Mouse (Mus musculus): ENCODE data around the gene Dlg1.

DNA sequence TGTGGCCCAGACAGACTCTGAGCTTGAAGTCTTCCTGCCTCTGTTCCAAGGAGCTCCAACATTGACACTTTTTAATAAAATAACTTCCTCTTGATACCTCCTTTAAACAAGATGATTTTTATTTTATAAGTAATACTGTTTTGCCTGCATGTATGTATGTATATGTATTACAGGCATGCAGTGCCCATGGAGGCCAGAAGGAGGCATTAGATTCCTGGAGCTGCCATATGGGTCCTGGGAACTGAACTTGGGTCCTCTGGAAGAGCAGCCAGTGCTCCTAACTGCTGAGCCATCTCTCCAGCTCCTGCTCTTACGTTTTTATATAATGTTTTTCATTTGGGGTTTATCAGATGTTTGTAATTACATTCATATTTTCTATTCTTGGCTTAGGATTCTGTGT is 9.0 kb downstream of the Dlg1 start:
- TF ChIP-seq CHD2 (IDR thresholded peaks at IDR 0.05; ENCODE audit: low read depth, low read length) (no peak), MAFK (IDR thresholded peaks at IDR 0.05; ENCODE audit: insufficient read depth, low read depth, low read length) (no peak), ZC3H11A (IDR thresholded peaks at IDR 0.05; ENCODE audit: borderline replicate concordance, low read depth, low read length) (no peak), HCFC1 (IDR thresholded peaks at IDR 0.05; ENCODE audit: borderline replicate concordance, insufficient read depth, low read length) (no peak), ZNF384 (IDR thresholded peaks at IDR 0.05; ENCODE audit: low read depth, low read length) (no peak)

Data from ES-E14 (cell line).